Mouse (Mus musculus): ENCODE measurements around the gene Hnrnph2.

Hnrnph2 gene

GRCm38 (mm10) chrX:134619695-134620094 is 18.7 kb downstream of the Hnrnph2 start:
- no peak for DNase-seq

DNA sequence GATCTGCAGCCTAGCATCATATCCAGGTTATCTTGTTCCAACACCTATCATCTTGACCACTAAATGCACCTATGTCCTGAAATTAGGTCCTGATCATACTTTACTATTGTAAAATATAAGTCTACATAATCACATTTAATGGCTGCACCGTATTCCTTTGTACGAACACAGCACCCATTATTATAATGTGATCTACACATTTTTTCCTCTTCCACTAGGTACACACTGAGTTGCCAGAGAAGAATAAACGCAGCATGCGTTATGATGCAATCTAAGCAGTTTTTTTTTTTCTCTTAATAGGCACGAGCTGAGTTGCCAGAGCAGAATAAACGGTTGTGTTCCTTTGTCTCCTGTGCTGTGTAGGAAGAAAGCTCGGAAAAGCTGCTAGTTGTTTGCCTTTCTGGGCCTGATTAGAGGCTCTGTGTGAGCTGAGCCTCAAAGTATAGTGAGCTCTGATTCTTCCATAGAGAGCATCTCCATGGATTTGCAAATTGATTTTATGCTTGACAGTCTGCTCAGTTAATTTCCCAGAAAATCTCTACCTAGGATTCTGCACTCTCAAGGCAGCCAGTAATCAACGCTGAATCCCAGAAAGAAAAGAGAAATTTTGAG is 19.4 kb downstream of the Hnrnph2 start:
- DNase-seq, result no peak

- DNase-seq, result no peak
These were observed 20.7 kb downstream of the Hnrnph2 start for GRCm38 (mm10) chrX:134621685-134622084.

DNA sequence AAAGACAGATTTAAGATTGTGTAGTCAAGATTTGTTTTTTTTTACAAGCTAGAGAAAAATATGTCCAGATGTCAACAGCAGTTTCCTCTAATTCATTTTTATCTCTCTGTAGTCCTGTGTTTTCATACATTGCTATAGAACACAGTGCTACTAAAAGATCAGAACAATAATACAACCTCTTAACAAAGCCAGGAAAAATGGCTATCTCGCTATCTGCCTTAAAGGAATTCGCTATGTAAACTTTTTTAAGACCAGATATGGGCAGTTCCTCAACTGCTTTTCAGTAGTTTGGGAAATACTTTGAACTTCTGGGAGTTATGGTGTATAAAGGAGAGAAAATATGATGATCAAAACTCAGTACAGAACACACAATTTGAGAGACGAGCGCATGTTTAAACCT is 22.4 kb downstream of the Hnrnph2 start:
- no peak for DNase-seq

- DNase-seq, result no peak
These were observed 27.2 kb downstream of the Hnrnph2 start for GRCm38 (mm10) chrX:134628200-134628599.

DNA sequence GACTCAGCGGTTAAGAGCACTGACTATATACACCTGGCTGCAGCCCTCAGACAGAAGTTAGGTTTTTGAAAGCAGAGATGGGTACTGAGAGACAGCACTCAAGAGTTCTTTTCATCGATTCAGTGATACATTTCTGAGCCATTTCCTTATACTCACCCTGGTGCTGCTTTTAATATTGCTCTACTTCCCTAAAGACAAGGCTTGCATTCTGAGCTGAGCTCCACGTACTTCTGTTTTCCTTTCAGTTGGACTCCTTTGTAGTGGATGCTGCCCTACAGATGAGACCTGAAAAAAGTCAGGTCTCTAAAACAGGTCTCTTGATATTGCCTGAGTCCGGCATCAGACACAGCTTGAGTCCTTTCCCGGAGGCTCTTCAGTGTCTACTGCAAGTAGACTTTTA is 31.7 kb downstream of the Hnrnph2 start:
- no peak for DNase-seq

DNA sequence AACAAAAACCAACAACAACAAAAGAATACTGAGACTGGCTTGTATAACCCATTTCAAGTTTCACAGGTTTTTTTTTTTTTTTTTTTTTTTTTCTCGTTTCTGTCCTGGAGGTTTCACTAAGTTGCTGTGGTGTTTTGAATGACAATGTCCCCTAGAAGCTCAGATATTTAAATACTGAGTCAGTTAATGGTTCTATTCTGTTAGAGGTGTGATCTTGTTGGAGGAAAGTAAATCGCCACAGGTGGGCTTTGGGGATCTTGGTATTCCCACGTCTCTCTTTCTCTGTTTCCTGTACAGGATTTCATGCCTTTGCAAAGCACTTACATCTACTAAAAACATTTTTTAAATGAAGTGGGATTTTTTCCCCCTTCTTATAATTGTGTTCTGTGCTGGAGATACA is 34.1 kb downstream of the Hnrnph2 start:
- DNase-seq, result no peak

DNA sequence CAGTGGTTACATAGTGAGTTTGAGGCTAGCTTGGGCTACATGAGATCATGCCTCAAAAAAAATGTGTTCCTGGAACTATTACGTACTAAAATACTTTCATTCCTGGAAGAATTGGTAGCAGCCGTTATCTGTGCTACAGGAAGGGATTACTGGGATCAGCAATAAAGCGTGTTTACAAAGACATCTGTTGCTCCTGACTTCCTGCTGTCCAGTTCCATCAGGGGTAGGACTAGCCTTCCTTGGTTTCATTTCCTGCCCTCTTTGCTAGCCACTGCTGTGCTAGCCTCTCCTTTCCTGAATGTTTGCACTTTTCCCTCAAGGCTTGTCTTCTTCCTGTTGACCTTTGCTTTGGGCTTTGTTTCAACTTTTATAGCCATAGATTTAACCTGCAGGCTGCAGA is 34.9 kb downstream of the Hnrnph2 start:
- DNase-seq, result no peak

DNA sequence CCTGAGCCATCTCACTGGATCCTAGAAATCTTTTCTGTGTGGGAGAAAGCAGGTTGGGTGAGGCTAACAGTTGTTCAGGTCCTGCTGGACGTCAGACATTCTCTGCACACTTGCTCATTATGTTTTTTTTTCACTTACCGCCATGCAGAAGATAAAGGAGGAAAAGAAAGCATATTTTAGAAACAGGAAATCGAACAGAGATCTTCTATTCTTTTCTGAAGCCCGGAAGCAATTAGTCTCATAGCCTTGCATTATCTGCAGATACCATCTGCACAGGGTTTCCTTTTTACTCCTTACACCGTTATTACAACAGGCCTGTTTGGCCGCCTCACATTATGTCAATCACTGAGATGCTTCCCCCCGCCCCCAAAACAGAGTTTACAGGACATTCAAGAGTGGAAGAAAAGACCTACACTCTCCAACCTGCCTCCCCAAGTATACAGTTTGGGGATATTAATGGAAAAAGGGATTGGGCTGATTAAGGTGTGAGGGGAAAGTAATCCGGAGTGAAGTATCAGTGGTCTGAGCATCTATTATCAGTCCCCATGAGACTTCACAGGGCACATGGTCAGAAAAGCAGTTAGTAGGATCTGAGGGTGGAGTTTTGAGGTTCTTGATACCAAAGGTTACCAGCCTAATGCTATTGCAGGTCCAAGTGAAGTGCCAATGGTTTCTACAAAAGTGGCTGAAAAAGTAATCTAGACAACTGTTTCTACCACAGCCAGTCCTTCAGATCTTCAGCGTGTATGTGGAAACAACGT is 40.2 kb downstream of the Hnrnph2 start:
- no peak for DNase-seq

- no peak for DNase-seq
These were observed 45.4 kb downstream of the Hnrnph2 start for GRCm38 (mm10) chrX:134646338-134646737.

GRCm38 (mm10) chrX:134647421-134647820 is 46.4 kb downstream of the Hnrnph2 start:
- DNase-seq, result no peak

DNA sequence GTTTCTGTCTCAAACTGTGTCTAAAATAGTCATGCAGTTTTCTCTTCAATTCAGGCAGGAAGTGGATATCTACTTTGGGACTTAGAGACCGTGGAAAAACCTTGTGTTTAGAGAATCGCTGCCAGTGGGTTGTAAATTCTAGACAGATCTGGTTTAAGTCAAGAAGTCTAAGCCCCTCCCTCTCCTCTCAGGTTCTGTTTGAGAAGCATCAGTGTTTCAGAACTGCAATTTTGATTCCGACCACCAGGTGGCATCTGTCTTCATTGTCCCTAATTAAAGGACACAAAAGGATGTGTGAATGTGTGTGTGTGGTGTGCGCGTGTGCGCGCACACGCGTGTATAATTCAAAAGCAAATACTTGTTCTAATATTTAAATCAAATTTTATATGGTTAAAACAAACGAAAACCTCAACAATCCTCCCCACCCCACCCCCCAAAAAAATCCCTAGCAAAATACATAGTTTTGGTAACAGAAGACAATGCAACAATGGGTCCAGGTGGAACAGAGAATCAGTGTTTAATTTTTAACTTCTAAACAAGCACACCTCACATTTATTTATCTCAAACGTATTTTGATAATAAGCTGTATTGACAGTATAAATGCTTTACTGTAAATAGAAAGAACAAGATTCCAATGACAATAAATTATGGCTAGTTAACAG is 47.2 kb downstream of the Hnrnph2 start:
- DNase-seq, result peak; percentile 77

DNA sequence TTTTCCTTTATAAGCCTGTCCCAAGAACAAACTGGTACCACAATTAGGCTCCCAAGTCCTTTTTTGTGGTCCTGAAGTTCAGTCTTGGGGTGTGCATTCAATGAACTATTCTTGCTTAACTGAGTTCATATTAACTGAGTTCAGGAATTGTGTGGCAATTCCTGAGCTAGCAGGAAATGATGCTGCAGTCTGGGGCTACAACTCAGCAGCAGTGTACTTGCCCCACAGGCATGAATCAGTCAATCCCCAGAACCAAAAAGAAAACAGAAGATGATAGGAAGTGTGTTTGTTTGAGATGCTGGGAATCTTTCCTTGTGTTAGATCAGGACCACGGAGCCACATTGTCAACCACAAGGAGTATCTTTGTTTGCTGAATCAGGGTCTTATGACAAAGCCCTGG is 51.1 kb downstream of the Hnrnph2 start:
- no peak for DNase-seq

Measured in cerebellum, adult 8-10 months (tissue).